Mouse (Mus musculus) left cerebral cortex, adult 8-10 months (tissue): Measurements from ENCODE around the gene Ttc23. TPM values are rescaled to one million over a fixed set of nuclear protein-coding genes. Genes with fewer than 3 reads are reported as not detected.

ENCODE experiments used
- DNase-seq, 2 experiments: peaks; one replicate each; pipeline ENCODE4 v3.0.0; 2022; ENCODE audit warnings: low spot score in 2 of 2
- total RNA-seq, 4 experiments: library from RNA; stranded (reverse); gene quantifications; 2 replicates each; pipeline ENCODE4 v1.2.4; 2022

Gene Ttc23
- 10 to 100 TPM in 1 of 4 experiments, 1 to 10 TPM in 3; 6.2 to 13.1 (median 6.6) TPM for total RNA-seq

- no peak for DNase-seq
Observed at GRCm38 (mm10) chr7:67647277-67647676, at the start of gene Ttc23. TSS of gene Ttc23 (plus strand) at chr7:67647410.

GRCm38 (mm10) chr7:67598050-67598449, 49.2 kb upstream of the Ttc23 start:
- DNase-seq: peak; percentile 33 to 77

- no peak for DNase-seq
Observed at GRCm38 (mm10) chr7:67605114-67605513, 42.1 kb upstream of the Ttc23 start.

GRCm38 (mm10) chr7:67606250-67606649, 41.0 kb upstream of the Ttc23 start:
- no peak for DNase-seq

DNA sequence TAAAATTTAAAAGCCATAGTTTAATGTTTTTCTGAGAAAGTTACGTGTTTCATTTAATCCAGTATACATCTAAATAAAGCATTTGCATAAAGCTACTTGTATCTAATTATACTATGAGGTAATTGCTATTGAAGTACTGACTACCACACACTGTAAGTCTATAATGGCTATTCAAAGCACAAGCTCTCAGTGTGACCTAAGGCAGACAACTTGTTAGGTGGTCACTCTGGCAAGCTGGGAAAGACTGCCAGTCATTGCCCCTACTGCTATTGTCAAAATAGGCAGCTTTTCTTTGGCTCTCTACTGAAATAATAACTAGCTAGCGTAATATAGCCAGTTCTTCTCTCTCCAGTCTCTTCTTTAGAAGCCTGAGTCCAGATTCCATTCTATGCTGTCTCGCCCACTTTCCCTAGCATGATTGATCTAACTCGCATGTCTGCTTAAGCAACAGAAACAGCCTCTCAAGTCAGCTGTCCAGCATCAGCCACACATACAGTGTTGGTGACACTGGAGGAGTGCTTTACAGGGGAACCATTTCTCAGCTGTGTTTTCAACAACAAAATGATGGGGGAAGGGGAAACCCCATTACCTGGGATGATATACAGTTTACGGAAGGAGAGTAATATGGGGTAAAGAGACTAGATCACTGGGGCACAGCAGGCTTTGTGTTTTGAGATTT, 39.4 kb upstream of the Ttc23 start:
- DNase-seq: no peak

GRCm38 (mm10) chr7:67608348-67609024, 38.7 kb upstream of the Ttc23 start:
- no peak for DNase-seq

- no peak for DNase-seq
Observed at GRCm38 (mm10) chr7:67613795-67614463, 33.3 kb upstream of the Ttc23 start.

GRCm38 (mm10) chr7:67614464-67614861, 32.7 kb upstream of the Ttc23 start:
- DNase-seq: no peak

DNA sequence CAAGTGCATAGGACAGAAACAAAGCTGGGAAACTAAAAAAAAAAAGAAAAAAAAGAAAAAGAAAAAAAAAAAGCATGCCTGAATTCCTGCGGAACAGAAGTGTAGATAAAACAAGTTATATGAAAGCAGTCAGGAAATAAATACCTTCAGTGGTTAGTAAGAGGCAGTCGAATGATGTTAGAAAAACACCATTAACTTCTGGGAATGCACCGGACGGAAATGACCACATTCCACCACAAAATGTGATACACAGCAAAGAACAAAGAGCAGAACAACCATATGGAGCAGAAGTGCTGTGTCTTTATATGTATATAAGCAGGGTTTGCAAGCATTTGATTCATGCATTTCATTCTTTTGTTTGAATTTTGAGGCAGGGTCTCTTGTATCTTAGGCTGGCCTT, 30.3 kb upstream of the Ttc23 start:
- DNase-seq: no peak

GRCm38 (mm10) chr7:67617646-67618045, 29.6 kb upstream of the Ttc23 start:
- DNase-seq: no peak

GRCm38 (mm10) chr7:67618316-67618715, 28.9 kb upstream of the Ttc23 start:
- no peak for DNase-seq

- no peak for DNase-seq
Observed at GRCm38 (mm10) chr7:67619836-67620235, 27.4 kb upstream of the Ttc23 start.

- no peak for DNase-seq
Observed at GRCm38 (mm10) chr7:67622151-67622550, 25.1 kb upstream of the Ttc23 start.

DNA sequence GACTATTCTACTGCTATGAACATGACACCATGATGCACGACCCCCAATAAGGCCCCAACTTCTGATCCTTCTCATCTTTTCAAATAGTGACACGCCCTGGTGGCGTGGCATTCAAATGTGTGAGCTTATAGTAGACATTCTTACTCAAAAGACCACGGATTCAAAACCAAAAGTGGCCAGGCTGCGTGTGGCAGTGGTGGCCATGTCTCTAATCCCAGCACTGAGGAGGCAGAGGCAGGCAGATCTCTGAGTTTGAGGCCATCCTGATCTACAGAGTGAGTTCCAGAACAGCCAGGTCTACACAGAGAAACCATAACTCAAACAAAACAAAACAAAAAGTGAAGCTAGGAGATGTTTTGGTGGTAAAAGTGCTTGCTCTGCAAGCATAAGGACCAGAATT, 20.5 kb upstream of the Ttc23 start:
- no peak for DNase-seq

DNA sequence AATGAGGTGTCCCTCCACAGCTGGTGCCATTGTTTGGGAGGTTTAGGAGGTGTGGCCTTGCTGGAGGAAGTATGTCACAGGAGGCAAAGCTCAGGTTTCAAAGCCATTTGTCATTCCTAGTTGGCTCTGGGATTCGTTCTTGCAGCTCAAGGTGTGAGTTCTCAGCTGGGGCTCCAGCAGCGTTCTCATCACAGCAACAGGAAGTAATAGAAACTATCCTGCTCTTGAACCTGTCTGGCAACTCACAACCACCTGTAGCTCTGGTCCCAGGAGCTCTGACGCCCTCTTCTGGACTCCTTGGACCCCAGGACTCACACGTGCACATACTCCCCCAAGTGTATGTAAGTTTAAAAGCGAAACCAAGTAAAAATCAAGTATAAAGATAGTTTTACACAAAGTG, 17.5 kb upstream of the Ttc23 start:
- no peak for DNase-seq

- peak; percentile 37 to 66 for DNase-seq
Observed at GRCm38 (mm10) chr7:67630817-67631216, 16.4 kb upstream of the Ttc23 start.

- no peak for DNase-seq
Observed at GRCm38 (mm10) chr7:67632380-67632779, 14.8 kb upstream of the Ttc23 start.

GRCm38 (mm10) chr7:67634210-67634609, 13.0 kb upstream of the Ttc23 start:
- DNase-seq: no peak

- DNase-seq: no peak
Observed at GRCm38 (mm10) chr7:67636161-67636560, 11.0 kb upstream of the Ttc23 start.

DNA sequence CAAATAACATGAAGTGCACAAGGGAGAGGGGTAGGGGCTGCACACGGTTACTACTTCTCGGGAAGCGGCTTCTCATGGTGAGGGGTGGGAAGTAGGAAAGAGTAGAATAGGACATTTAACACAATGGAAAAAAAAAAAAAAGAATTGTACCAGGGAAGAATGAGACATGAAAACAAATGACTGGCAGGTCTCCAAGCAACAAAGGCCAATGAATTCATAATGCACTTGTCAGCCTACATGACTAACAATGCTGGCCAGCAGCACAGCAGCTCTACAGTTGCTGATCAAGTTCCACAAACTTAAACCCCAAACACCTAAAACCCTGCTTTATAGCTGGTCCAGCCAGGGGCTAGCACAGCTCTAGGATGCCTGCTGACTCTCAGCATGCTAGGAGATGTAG, 8.2 kb upstream of the Ttc23 start:
- DNase-seq: no peak

GRCm38 (mm10) chr7:67642955-67643354, 4.3 kb upstream of the Ttc23 start:
- DNase-seq: no peak

- no peak for DNase-seq
Observed at GRCm38 (mm10) chr7:67644291-67644690, 2.9 kb upstream of the Ttc23 start.
